In the genomic region with DNA sequence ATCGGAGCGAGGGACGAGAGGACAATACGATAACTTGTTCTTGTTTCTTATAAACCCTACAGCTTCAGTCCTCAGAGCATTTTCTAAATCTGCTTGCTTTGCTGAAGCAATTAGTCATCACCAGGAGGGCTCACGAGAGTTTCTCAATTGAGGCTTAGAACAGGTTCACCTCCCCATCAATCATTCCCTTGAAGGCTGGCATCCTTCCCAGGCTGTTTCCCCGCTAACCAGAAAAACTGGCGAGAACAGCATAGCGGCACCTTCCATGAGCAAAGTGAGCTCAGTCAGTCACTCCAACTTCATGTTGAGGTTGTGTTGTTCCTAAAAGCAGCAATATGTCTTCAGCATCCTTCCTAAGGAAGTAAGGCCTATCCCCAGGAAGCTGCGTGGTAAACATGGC, we compare ENCODE assay signal across 10 mouse cellular contexts.
DNase-seq lines count a peak whose midpoint lies in the region; ATAC-seq lines count a peak whose summit lies in the region.
"Had no signal": no experiment of that assay in that cellular context is flagged by ENCODE, and none has a peak within 500 bp of the region (broad histone marks: within the 10 kb centered on the region; RNA-seq: fewer than 3 reads in every experiment).

No protein-coding gene starts in this region.

- WGBS in kidney, embryonic 14.5 days = 70% methylated on average over 9 of the region's 9 CpGs

- DNase-seq in kidney, adult 11 months = peak; percentile 42
- peak; percentile 64 for DNase-seq in 3T3-L1 (ENCODE audit: low read depth, low spot score)
- peak; percentile 66 for DNase-seq in adrenal gland, postnatal 14 days
- peak; percentile 62 for DNase-seq in kidney, postnatal 14 days
- no peak for DNase-seq in spleen, adult 18-20 months
- DNase-seq: cerebellum, adult 2 months; gastrocnemius, postnatal 36 days had no signal

- no peaks in the 10 kb centered on the region for H3K4me1 ChIP-seq in kidney, embryonic 14.5 days (ENCODE audit: control insufficient read depth, insufficient read depth, low read length)
- H3K4me1 ChIP-seq: midbrain, embryonic 12.5 days had no signal

- H3K4me3 ChIP-seq in kidney, embryonic 14.5 days (ENCODE audit: low read length) = no peak overlapping the region
- H3K4me3 ChIP-seq: midbrain, embryonic 12.5 days had no signal

- H3K4me2 ChIP-seq in kidney, embryonic 14.5 days (replicated peaks; ENCODE audit: low read depth, low read length) = no peak overlapping the region
- H3K4me2 ChIP-seq: midbrain, embryonic 12.5 days had no signal

- H3K9ac ChIP-seq in kidney, embryonic 14.5 days (ENCODE audit: low read depth, low read length) = no peak overlapping the region
- H3K9ac ChIP-seq: midbrain, embryonic 12.5 days had no signal

- no peak for ATAC-seq in kidney, embryonic 14.5 days (ENCODE audit: low FRiP score, low TSS enrichment)
- no peak for ATAC-seq in frontal cortex, adult (ENCODE audit: low TSS enrichment)

- H3K27me3 ChIP-seq in kidney, embryonic 14.5 days (ENCODE audit: control insufficient read depth, insufficient read depth, low read length) = no peaks in the 10 kb centered on the region
- H3K27me3 ChIP-seq: midbrain, embryonic 12.5 days had no signal

- H3K9me3 ChIP-seq in kidney, embryonic 14.5 days (ENCODE audit: control insufficient read depth, low read length) = no peaks in the 10 kb centered on the region
- H3K9me3 ChIP-seq: midbrain, embryonic 12.5 days had no signal

- H3K27ac ChIP-seq in kidney, embryonic 14.5 days (ENCODE audit: low read depth, low read length) = no peak overlapping the region
- H3K27ac ChIP-seq: midbrain, embryonic 12.5 days had no signal

- H3K36me3 ChIP-seq in kidney, embryonic 14.5 days (ENCODE audit: control insufficient read depth, insufficient read depth, low read length) = no peaks in the 10 kb centered on the region
- H3K36me3 ChIP-seq: midbrain, embryonic 12.5 days had no signal

Comparison
In these comparisons a context has a peak if more than half of its experiments do, and no peak if none do; other contexts are left out.
1. DNase-seq: peak in kidney, adult 11 months (single experiment), 3T3-L1 (single experiment), adrenal gland, postnatal 14 days (single experiment) and kidney, postnatal 14 days (single experiment); none in spleen, adult 18-20 months (0 of 2).